Mouse (Mus musculus) intestine, postnatal 0 days (tissue): ENCODE measurements around the gene Psmb3. TPM values are rescaled to one million over a fixed set of nuclear protein-coding genes. Genes with fewer than 3 reads are reported as not detected.
A peak's percentile ranks its signal among the peaks of the same experiment; 100 is the strongest.

Source experiments
- ATAC-seq: fragments of 200-750 bp; cut with Nextera tagmentation; 2 replicates; pipeline ENCODE4 v1.8.0; 2017; ENCODE audit warnings: mild to moderate bottlenecking, moderate TSS enrichment, moderate library complexity
- H3K27ac ChIP-seq: fragments of 300-500 bp; sonication (generic); 2 replicates; pipeline ENCODE4 v1.5.1; 2014; ENCODE audit warnings: mild to moderate bottlenecking, low read depth, low read length, moderate library complexity
- H3K27me3 ChIP-seq: fragments of 300-500 bp; sonication (generic); replicated peaks from 2 replicates; pipeline ENCODE4 v1.6.1; 2014; ENCODE audit warnings: low read length, mixed read lengths; ENCODE audit not compliant: control insufficient read depth, insufficient read depth
- H3K36me3 ChIP-seq: fragments of 300-500 bp; sonication (generic); 2 replicates; pipeline ENCODE4 v1.6.1; 2014; ENCODE audit warnings: mild to moderate bottlenecking, moderate library complexity; ENCODE audit not compliant: control insufficient read depth, insufficient read depth
- H3K4me1 ChIP-seq: fragments of 300-500 bp; sonication (generic); replicated peaks from 2 replicates; pipeline ENCODE4 v1.6.1; 2014; ENCODE audit warnings: antibody characterized with exemption, low read length, mixed read lengths; ENCODE audit not compliant: control insufficient read depth, insufficient read depth
- H3K4me2 ChIP-seq: fragments of 300-500 bp; sonication (generic); replicated peaks from 2 replicates; pipeline ENCODE4 v1.6.1; 2014; ENCODE audit warnings: low read depth, mild to moderate bottlenecking, moderate library complexity
- H3K4me3 ChIP-seq: fragments of 300-500 bp; sonication (generic); 2 replicates; pipeline ENCODE4 v1.5.1; 2014; ENCODE audit warnings: low read depth, low read length
- H3K9ac ChIP-seq: fragments of 300-500 bp; sonication (generic); 2 replicates; pipeline ENCODE4 v1.6.1; 2014; ENCODE audit warnings: mild to moderate bottlenecking, low read depth, low read length
- H3K9me3 ChIP-seq: fragments of 300-500 bp; sonication (generic); 2 replicates; pipeline ENCODE4 v1.6.1; 2016; ENCODE audit warnings: mixed run types; ENCODE audit not compliant: control insufficient read depth
- CTCF ChIP-seq: sonication (generic); IDR thresholded peaks from 2 replicates; pipeline ENCODE4 v1.5.1; 2016; ENCODE audit warnings: low read depth, mild to moderate bottlenecking, control low read depth, antibody characterized with exemption, moderate library complexity
- WGBS: fragments of 180-500 bp; shearing (Covaris S2); extraction: QIAGEN DNeasy Blood & Tissue Kit; methylation state at CpG from one replicate; pipeline ENCODE4 v1.1.7; 2014; 5-methylcytosine and 5-hydroxymethylcytosine counted together
- microRNA-seq: library from miRNA; unstranded; fragments of <30 nt; microRNA quantifications from one replicate; pipeline ENCODE4, GENCODE M21; 2016
- polyA plus RNA-seq: library from polyadenylated mRNA; unstranded; fragments of >200 nt; fragmentation: Nextera tagmentation; extraction: Ambion mirVana; gene quantifications from 2 replicates; pipeline ENCODE4 v1.2.1, GENCODE M21; 2015

The Psmb3 gene
- polyA plus RNA-seq, 1 experiment from 2014 or later = 439 TPM

DNA sequence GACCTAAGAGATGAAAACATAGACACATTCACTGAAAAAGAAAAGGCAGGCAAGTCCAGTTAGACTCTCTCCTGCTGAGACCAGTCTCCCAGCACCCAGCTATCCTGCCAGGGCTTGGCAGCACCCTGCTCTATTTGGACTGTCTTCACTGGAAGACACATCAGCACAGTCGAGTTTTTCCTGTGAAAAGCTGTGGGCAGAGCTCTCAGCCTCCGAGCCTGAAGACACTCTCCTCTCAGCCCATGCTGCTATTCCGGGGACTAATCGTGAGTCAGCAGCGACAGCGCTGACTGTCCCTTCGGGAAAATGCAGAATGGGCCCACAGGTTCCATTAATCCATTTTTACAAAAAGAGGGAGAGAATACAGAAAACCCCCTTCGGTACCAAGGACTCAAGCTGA lies 50.1 kb downstream of the Psmb3 start:
- H3K9me3 ChIP-seq = no peaks in the 10 kb centered on the region
- H3K4me3 ChIP-seq = no peak overlapping the region
- no peak for ATAC-seq
- H3K9ac ChIP-seq = no peak overlapping the region
- TF ChIP-seq CTCF = no peak
- no peak overlapping the region for H3K27ac ChIP-seq
- H3K27me3 ChIP-seq = no peaks in the 10 kb centered on the region
- 94% methylated on average over 8 of the region's 8 CpGs for WGBS
- no peak overlapping the region for H3K4me2 ChIP-seq
- peaks cover 79% of the 10 kb centered on the region for H3K36me3 ChIP-seq
- no peaks in the 10 kb centered on the region for H3K4me1 ChIP-seq

DNA sequence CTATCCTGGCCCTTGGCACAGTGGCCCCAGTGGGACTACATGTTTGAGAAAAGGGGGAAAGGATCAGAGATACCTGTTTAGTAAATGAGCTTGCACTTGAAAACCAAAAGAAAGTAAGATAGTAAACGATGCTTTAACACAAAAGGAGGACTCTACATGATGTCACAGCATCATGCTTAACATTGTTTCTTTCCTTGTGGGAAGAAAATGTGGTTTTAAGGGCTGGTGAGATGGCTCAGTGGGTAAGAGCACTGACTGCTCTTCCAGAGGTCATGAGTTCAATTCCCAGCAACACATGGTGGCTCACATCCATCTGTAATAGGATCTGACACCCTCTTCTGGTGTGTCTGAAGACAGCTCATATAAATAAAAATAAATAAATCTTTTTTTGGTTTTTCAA lies 54.9 kb downstream of the Psmb3 start:
- TF ChIP-seq CTCF = no peak
- Histone ChIP-seq H3K4me1 (no peaks in the 10 kb centered on the region), H3K4me2 (no peak overlapping the region), H3K4me3 (no peak overlapping the region), H3K27me3 (no peaks in the 10 kb centered on the region), H3K9me3 (no peaks in the 10 kb centered on the region), H3K9ac (no peak overlapping the region), H3K27ac (no peak overlapping the region), H3K36me3 (peaks cover 70% of the 10 kb centered on the region)
- ATAC-seq = no peak
- 95% methylated on average over 1 of the region's 1 CpGs for WGBS

DNA sequence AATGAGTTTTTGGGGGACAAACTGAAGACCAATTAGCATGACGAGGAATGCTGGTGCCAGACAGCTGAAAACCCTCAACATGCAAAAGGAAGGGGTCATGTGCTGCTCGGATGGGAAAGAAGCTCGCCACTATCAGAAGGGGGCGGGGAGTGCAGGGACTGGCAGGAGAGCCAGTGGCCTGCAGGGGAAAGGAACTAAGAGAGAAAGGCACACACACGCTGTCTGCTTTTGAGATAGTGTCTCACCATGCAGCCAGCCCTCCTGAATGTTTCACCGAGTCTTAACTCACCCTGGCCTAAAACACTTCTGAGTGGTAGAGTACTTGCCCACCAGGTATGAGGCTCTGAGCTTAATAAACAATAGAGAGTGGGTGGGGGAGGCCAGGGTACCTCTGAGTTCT lies 55.7 kb downstream of the Psmb3 start:
- 82% methylated on average over 6 of the region's 6 CpGs for whole genome bisulfite sequencing
- ATAC-seq = no peak
- Histone ChIP-seq H3K4me2 (no peak overlapping the region), H3K27ac (no peak overlapping the region), H3K4me3 (no peak overlapping the region), H3K9me3 (no peaks in the 10 kb centered on the region), H3K9ac (no peak overlapping the region), H3K36me3 (peaks cover 65% of the 10 kb centered on the region), H3K4me1 (no peaks in the 10 kb centered on the region), H3K27me3 (no peaks in the 10 kb centered on the region)
- TF ChIP-seq CTCF = no peak

DNA sequence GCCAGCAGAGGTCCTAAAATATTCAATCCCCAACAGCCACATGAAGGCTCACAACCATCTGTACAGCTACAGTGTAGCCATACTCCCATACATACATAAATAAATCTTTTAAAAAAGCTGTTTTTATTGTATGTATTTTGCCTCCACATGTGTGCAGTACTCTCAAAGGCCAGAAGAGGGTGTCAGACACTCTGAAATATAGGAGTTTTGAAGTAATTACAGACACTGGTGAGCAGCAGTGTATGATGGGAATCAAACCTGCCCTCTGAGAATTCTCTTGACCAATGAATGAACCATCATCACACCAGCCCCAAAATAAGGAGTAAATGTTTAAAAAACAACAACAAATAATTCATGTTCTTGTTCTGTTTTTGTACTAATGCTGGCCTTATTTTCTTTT lies 58.4 kb downstream of the Psmb3 start:
- Histone ChIP-seq H3K4me3 (no peak overlapping the region), H3K27me3 (no peaks in the 10 kb centered on the region), H3K9me3 (no peaks in the 10 kb centered on the region), H3K36me3 (peaks cover 56% of the 10 kb centered on the region), H3K9ac (no peak overlapping the region), H3K4me2 (no peak overlapping the region), H3K4me1 (no peaks in the 10 kb centered on the region), H3K27ac (no peak overlapping the region)
- TF ChIP-seq CTCF = peak; percentile 42
- ATAC-seq = no peak

Small RNA genes lying within 50 kb of the gene (microRNA-seq; reads per million reads assigned to microRNA genes)
- not detected for gene Gm24158
- not detected for gene Mir6927
- gene Mir8102 = not detected

Other genes starting within 250 kb of the Psmb3 start
- 0.10 and 0.21 TPM in 2 replicates for gene 4933428G20Rik, start 203.1 kb upstream of the Psmb3 start, polyA plus RNA-seq
- 0.18 and 0.24 TPM in 2 replicates for gene Srcin1, start 127.2 kb upstream of the Psmb3 start, polyA plus RNA-seq
- gene Epop, start 73.7 kb upstream of the Psmb3 start, polyA plus RNA-seq = 1.1 and 1.3 TPM in 2 replicates
- gene Mllt6, start 40.0 kb upstream of the Psmb3 start, polyA plus RNA-seq = 1.4 and 1.6 TPM in 2 replicates
- gene Cisd3, start 17.6 kb upstream of the Psmb3 start, polyA plus RNA-seq = 122 and 123 TPM in 2 replicates
- 7.9 and 8.9 TPM in 2 replicates for gene Pcgf2, start 2.9 kb upstream of the Psmb3 start, polyA plus RNA-seq
- gene Pip4k2b, start 41.3 kb downstream of the Psmb3 start, polyA plus RNA-seq = 0.43 and 0.63 TPM in 2 replicates
- 8.5 and 9.8 TPM in 2 replicates for gene Cwc25, start 63.2 kb downstream of the Psmb3 start, polyA plus RNA-seq
- not detected in 2 replicates for gene 1700001P01Rik, start 72.5 kb downstream of the Psmb3 start, polyA plus RNA-seq
- gene Rpl23, start 79.0 kb downstream of the Psmb3 start, polyA plus RNA-seq = 538 and 555 TPM in 2 replicates
- gene Lasp1, start 95.6 kb downstream of the Psmb3 start, polyA plus RNA-seq = 98.2 and 103 TPM in 2 replicates
- 1.8 and 2.0 TPM in 2 replicates for gene B230217C12Rik, start 137.4 kb downstream of the Psmb3 start, polyA plus RNA-seq
- 0.64 and 0.83 TPM in 2 replicates for gene Fbxo47, start 180.8 kb downstream of the Psmb3 start, polyA plus RNA-seq